Mouse (Mus musculus): Measurements from ENCODE around the gene Ss18l1. TPM values are rescaled to one million over a fixed set of nuclear protein-coding genes. Genes with fewer than 3 reads are reported as not detected.
A peak's percentile ranks its signal among the peaks of the same experiment; 100 is the strongest.

Gene Ss18l1
- polyA plus RNA-seq, 1 experiment from 2014 or later = 8.3 TPM

- DNase-seq (ENCODE audit: low spot score) = peak; percentile 69
- Histone ChIP-seq H3K36me3 (replicated peaks) (no peaks in the 10 kb centered on the region), H3K4me3 (peak overlapping the region; percentile 77), H3K27me3 (replicated peaks; ENCODE audit: low read depth, poor library complexity, severe bottlenecking) (peaks cover 8% of the 10 kb centered on the region; the same call in 1 of the 2 replicates), H3K9me3 (no peaks in the 10 kb centered on the region), H3K27ac (replicated peaks) (peak overlapping the region; percentile 75), H3K4me1 (peaks cover 44% of the 10 kb centered on the region)
- 9% methylated on average over 13 of the region's 13 CpGs for WGBS
Observed at GRCm38 (mm10) chr2:180117485-180118194, 75.3 kb downstream of the Ss18l1 start.

- peak; percentile 100 for DNase-seq (ENCODE audit: low spot score)
- Histone ChIP-seq H3K27me3 (replicated peaks; ENCODE audit: low read depth, poor library complexity, severe bottlenecking) (peaks cover 8% of the 10 kb centered on the region; the same call in 1 of the 2 replicates), H3K27ac (replicated peaks) (peak within 1 kb of the TSS; percentile 81), H3K4me3 (peak within 1 kb of the TSS; percentile 77), H3K4me1 (peaks cover 44% of the 10 kb centered on the region), H3K36me3 (replicated peaks) (peaks cover 7% of the 10 kb centered on the region), H3K9me3 (0 out of 2 replicates have a peak, but pooled peaks cover 2% of the 10 kb centered on the region)
- WGBS = under 1% methylated on average over 55 of the region's 55 CpGs
Observed at GRCm38 (mm10) chr2:180118661-180119438, 76.5 kb downstream of the Ss18l1 start, which contains the start of gene Osbpl2. Gene Osbpl2, plus strand, starts transcription at chr2:180119306.

Other genes starting within 250 kb of the Ss18l1 start
- gene Taf4, start 65.9 kb upstream of the Ss18l1 start, polyA plus RNA-seq (2016; fragmentation: Nextera tagmentation; extraction: Ambion mirVana) = 3.2 and 3.7 TPM in 2 replicates
- gene Lsm14b, start 17.5 kb upstream of the Ss18l1 start, polyA plus RNA-seq (2016; fragmentation: Nextera tagmentation; extraction: Ambion mirVana) = 8.6 and 9.9 TPM in 2 replicates
- gene Psma7, start 76 bp upstream of the Ss18l1 start, polyA plus RNA-seq (2016; fragmentation: Nextera tagmentation; extraction: Ambion mirVana) = 909 and 921 TPM in 2 replicates
- 31.3 and 33.0 TPM in 2 replicates for gene Mtg2, start 28.1 kb downstream of the Ss18l1 start, polyA plus RNA-seq (2016; fragmentation: Nextera tagmentation; extraction: Ambion mirVana)
- gene Hrh3, start 62.0 kb downstream of the Ss18l1 start, polyA plus RNA-seq (2016; fragmentation: Nextera tagmentation; extraction: Ambion mirVana) = 0.49 and 0.67 TPM in 2 replicates
- gene Osbpl2, start 76.8 kb downstream of the Ss18l1 start, polyA plus RNA-seq (2016; fragmentation: Nextera tagmentation; extraction: Ambion mirVana) = 23.6 and 24.9 TPM in 2 replicates
- gene Adrm1, start 129.0 kb downstream of the Ss18l1 start, polyA plus RNA-seq (2016; fragmentation: Nextera tagmentation; extraction: Ambion mirVana) = 264 and 272 TPM in 2 replicates
- gene Lama5, start 183.3 kb downstream of the Ss18l1 start, polyA plus RNA-seq (2016; fragmentation: Nextera tagmentation; extraction: Ambion mirVana) = 19.6 and 25.3 TPM in 2 replicates
- gene Rps21, start 214.9 kb downstream of the Ss18l1 start, polyA plus RNA-seq (2016; fragmentation: Nextera tagmentation; extraction: Ambion mirVana) = 569 and 585 TPM in 2 replicates
- 12.7 and 13.2 TPM in 2 replicates for gene Cables2, start 231.0 kb downstream of the Ss18l1 start, polyA plus RNA-seq (2016; fragmentation: Nextera tagmentation; extraction: Ambion mirVana)
- 0.92 and 1.7 TPM in 2 replicates for gene Rbbp8nl, start 247.4 kb downstream of the Ss18l1 start, polyA plus RNA-seq (2016; fragmentation: Nextera tagmentation; extraction: Ambion mirVana)

All from embryonic facial prominence, embryonic 10.5 days (tissue).